Mouse (Mus musculus) stomach, embryonic 16.5 days (tissue): ENCODE results near the gene Sox18. TPM values are rescaled to one million over a fixed set of nuclear protein-coding genes. Genes with fewer than 3 reads are reported as not detected.

Source experiments
- ATAC-seq: fragments of 200-750 bp; cut with Nextera tagmentation; 2 replicates; pipeline ENCODE4 v1.8.0; 2017; ENCODE audit warnings: moderate number of reproducible peaks, moderate TSS enrichment; ENCODE audit not compliant: insufficient read depth, low FRiP score
- H3K27ac ChIP-seq: fragments of 300-500 bp; sonication (generic); 2 replicates; pipeline ENCODE4 v1.5.1; 2014; ENCODE audit warnings: low read length
- H3K27me3 ChIP-seq: fragments of 300-500 bp; sonication (generic); 2 replicates; pipeline ENCODE4 v1.6.1; 2014; ENCODE audit warnings: low read length, control low read depth, mixed read lengths; ENCODE audit not compliant: control insufficient read depth, insufficient read depth
- H3K36me3 ChIP-seq: fragments of 300-500 bp; sonication (generic); 2 replicates; pipeline ENCODE4 v1.6.1; 2014; ENCODE audit warnings: low read length; ENCODE audit not compliant: control insufficient read depth, insufficient read depth
- H3K4me1 ChIP-seq: fragments of 300-500 bp; sonication (generic); 2 replicates; pipeline ENCODE4 v1.6.1; 2014; ENCODE audit warnings: low read length, control low read depth, mixed read lengths; ENCODE audit not compliant: control insufficient read depth, insufficient read depth
- H3K4me2 ChIP-seq: fragments of 300-500 bp; sonication (generic); 2 replicates; pipeline ENCODE4 v1.6.1; 2014; ENCODE audit warnings: low read depth, low read length, mixed read lengths
- H3K4me3 ChIP-seq: fragments of 300-500 bp; sonication (generic); replicated peaks from 2 replicates; pipeline ENCODE4 v1.5.1; 2014; ENCODE audit warnings: mild to moderate bottlenecking, low read length
- H3K9ac ChIP-seq: fragments of 300-500 bp; sonication (generic); 2 replicates; pipeline ENCODE4 v1.6.1; 2014; ENCODE audit warnings: low read length
- H3K9me3 ChIP-seq: fragments of 300-500 bp; sonication (generic); replicated peaks from 2 replicates; pipeline ENCODE4 v1.6.1; 2016; ENCODE audit warnings: low read length, control low read depth; ENCODE audit not compliant: control insufficient read depth
- WGBS: fragments of 180-500 bp; shearing (Covaris S2); extraction: QIAGEN DNeasy Blood & Tissue Kit; methylation state at CpG from one replicate; pipeline ENCODE4 v1.1.7; 2014; 5-methylcytosine and 5-hydroxymethylcytosine counted together
- polyA plus RNA-seq: library from polyadenylated mRNA; unstranded; fragments of >200 nt; fragmentation: Nextera tagmentation; extraction: Ambion mirVana; gene quantifications from 2 replicates; pipeline ENCODE4 v1.2.1, GENCODE M21; 2015

The Sox18 gene
- polyA plus RNA-seq, result 25.4 and 25.5 TPM in 2 replicates

- Histone ChIP-seq H3K27ac (peak within 1 kb of the TSS; percentile 17; the same call in 1 of the 2 replicates), H3K4me2 (peak within 1 kb of the TSS; percentile 70), H3K9me3 (no peaks in the 10 kb centered on the region), H3K4me1 (peaks cover 10% of the 10 kb centered on the region), H3K9ac (peak within 1 kb of the TSS; percentile 62), H3K27me3 (peaks cover 66% of the 10 kb centered on the region), H3K4me3 (peak within 1 kb of the TSS; percentile 50), H3K36me3 (no peaks in the 10 kb centered on the region)
- ATAC-seq, result peak; percentile 38; the same call in 1 of the 2 replicates
- under 1% methylated on average over 43 of the region's 43 CpGs for WGBS
These were observed at the start of gene Sox18 for GRCm38 (mm10) chr2:181671326-181671725. TSS of gene Sox18 (minus strand) at chr2:181671640.

- Histone ChIP-seq H3K36me3 (no peaks in the 10 kb centered on the region), H3K4me2 (no peak overlapping the region), H3K9ac (no peak overlapping the region), H3K9me3 (no peaks in the 10 kb centered on the region), H3K27ac (no peak overlapping the region), H3K4me1 (no peaks in the 10 kb centered on the region), H3K27me3 (no peaks in the 10 kb centered on the region), H3K4me3 (no peak overlapping the region)
- ATAC-seq, result no peak
These were observed 49.8 kb upstream of the Sox18 start for GRCm38 (mm10) chr2:181721200-181721599.

GRCm38 (mm10) chr2:181720061-181720460, 48.6 kb upstream of the Sox18 start:
- Histone ChIP-seq H3K4me1 (no peaks in the 10 kb centered on the region), H3K9me3 (no peaks in the 10 kb centered on the region), H3K9ac (no peak overlapping the region), H3K4me3 (no peak overlapping the region), H3K4me2 (no peak overlapping the region), H3K27me3 (no peaks in the 10 kb centered on the region), H3K27ac (no peak overlapping the region), H3K36me3 (no peaks in the 10 kb centered on the region)
- ATAC-seq, result no peak
- WGBS, result 22% methylated on average over 3 of the region's 3 CpGs

- Histone ChIP-seq H3K9ac (no peak overlapping the region), H3K9me3 (no peaks in the 10 kb centered on the region), H3K4me2 (no peak overlapping the region), H3K4me1 (no peaks in the 10 kb centered on the region), H3K4me3 (no peak overlapping the region), H3K27ac (no peak overlapping the region), H3K27me3 (no peaks in the 10 kb centered on the region), H3K36me3 (no peaks in the 10 kb centered on the region)
- WGBS, result 39% methylated on average over 3 of the region's 3 CpGs
- no peak for ATAC-seq
These were observed 45.6 kb upstream of the Sox18 start for GRCm38 (mm10) chr2:181716991-181717390.

- no peaks in the 10 kb centered on the region for H3K27me3 ChIP-seq
- ATAC-seq, result no peak
- H3K4me2 ChIP-seq, result peak overlapping the region; percentile 9; the same call in 1 of the 2 replicates
- H3K9me3 ChIP-seq, result no peaks in the 10 kb centered on the region
- no peak overlapping the region for H3K9ac ChIP-seq
- no peaks in the 10 kb centered on the region for H3K4me1 ChIP-seq
- no peaks in the 10 kb centered on the region for H3K36me3 ChIP-seq
- H3K27ac ChIP-seq, result no peak overlapping the region
- no peak overlapping the region for H3K4me3 ChIP-seq
- WGBS, result 61% methylated on average over 3 of the region's 3 CpGs
These were observed 43.9 kb upstream of the Sox18 start for GRCm38 (mm10) chr2:181715382-181715781.

- Histone ChIP-seq H3K9me3 (no peaks in the 10 kb centered on the region), H3K4me2 (peak within 1 kb of the TSS; percentile 9; the same call in 1 of the 2 replicates), H3K9ac (peak within 1 kb of the TSS; percentile 11; the same call in 1 of the 2 replicates), H3K27me3 (no peaks in the 10 kb centered on the region), H3K4me1 (no peaks in the 10 kb centered on the region), H3K27ac (no peak within 1 kb of the TSS), H3K4me3 (peak within 1 kb of the TSS; percentile 21), H3K36me3 (no peaks in the 10 kb centered on the region)
- ATAC-seq, result peak; percentile 53; the same call in 1 of the 2 replicates
- 3% methylated on average over 7 of the region's 7 CpGs for WGBS
These were observed 43.5 kb upstream of the Sox18 start, which contains the start of gene Oprl1 for GRCm38 (mm10) chr2:181714903-181715326. TSS of gene Oprl1 (plus strand) at chr2:181715016.

GRCm38 (mm10) chr2:181713749-181714148, 42.3 kb upstream of the Sox18 start:
- H3K9me3 ChIP-seq, result no peaks in the 10 kb centered on the region
- no peaks in the 10 kb centered on the region for H3K36me3 ChIP-seq
- no peaks in the 10 kb centered on the region for H3K27me3 ChIP-seq
- WGBS, result 89% methylated on average over 1 of the region's 1 CpGs
- no peaks in the 10 kb centered on the region for H3K4me1 ChIP-seq
- H3K4me2 ChIP-seq, result no peak overlapping the region
- no peak overlapping the region for H3K9ac ChIP-seq
- ATAC-seq, result no peak
- no peak overlapping the region for H3K27ac ChIP-seq
- H3K4me3 ChIP-seq, result no peak overlapping the region

- Histone ChIP-seq H3K9me3 (no peaks in the 10 kb centered on the region), H3K4me3 (no peak overlapping the region), H3K36me3 (no peaks in the 10 kb centered on the region), H3K27ac (no peak overlapping the region), H3K4me1 (no peaks in the 10 kb centered on the region), H3K9ac (no peak overlapping the region), H3K4me2 (no peak overlapping the region), H3K27me3 (no peaks in the 10 kb centered on the region)
- WGBS, result 40% methylated on average over 4 of the region's 4 CpGs
- no peak for ATAC-seq
These were observed 35.2 kb upstream of the Sox18 start for GRCm38 (mm10) chr2:181706668-181707067.

GRCm38 (mm10) chr2:181698241-181698640, 26.8 kb upstream of the Sox18 start, which contains the start of gene Lkaaear1:
TSS of gene Lkaaear1 (minus strand) at chr2:181698442.
- WGBS, result 44% methylated on average over 5 of the region's 5 CpGs
- H3K27ac ChIP-seq, result no peak within 1 kb of the TSS
- H3K4me3 ChIP-seq, result no peak within 1 kb of the TSS
- no peaks in the 10 kb centered on the region for H3K36me3 ChIP-seq
- H3K9ac ChIP-seq, result no peak within 1 kb of the TSS
- H3K27me3 ChIP-seq, result no peaks in the 10 kb centered on the region
- no peak for ATAC-seq
- H3K4me1 ChIP-seq, result 0 out of 2 replicates have a peak, but pooled peaks cover under 1% of the 10 kb centered on the region
- H3K4me2 ChIP-seq, result no peak within 1 kb of the TSS
- H3K9me3 ChIP-seq, result no peaks in the 10 kb centered on the region
